Comparison of ENCODE assay signal across 9 mouse cellular contexts in genomic region chr13:31956584-31956983, GRCm38 (mm10).
DNase-seq lines count a peak whose midpoint lies in the region; ATAC-seq lines count a peak whose summit lies in the region.
"Had no signal": no experiment of that assay in that cellular context is flagged by ENCODE, and none has a peak within 500 bp of the region (broad histone marks: within the 10 kb centered on the region; RNA-seq: fewer than 3 reads in every experiment).

No protein-coding gene starts in this region.

- H3K4me3 ChIP-seq in midbrain, embryonic 11.5 days (ENCODE audit: low read depth, low read length), result no peak overlapping the region
- no peak overlapping the region for H3K4me3 ChIP-seq in midbrain, embryonic 15.5 days
- H3K4me3 ChIP-seq in embryonic facial prominence, embryonic 10.5 days, result no peak overlapping the region
- no peak overlapping the region for H3K4me3 ChIP-seq in hindbrain, embryonic 12.5 days
- H3K4me3 ChIP-seq: embryonic facial prominence, embryonic 15.5 days had no signal

- 79% methylated on average over 6 of the region's 6 CpGs for WGBS in midbrain, embryonic 11.5 days
- 81% methylated on average over 6 of the region's 6 CpGs for WGBS in midbrain, embryonic 15.5 days
- WGBS in embryonic facial prominence, embryonic 10.5 days, result 79% methylated on average over 6 of the region's 6 CpGs
- 80% methylated on average over 6 of the region's 6 CpGs for WGBS in hindbrain, embryonic 12.5 days

- DNase-seq in midbrain, embryonic 11.5 days (ENCODE audit: low spot score, missing footprints), result peak; percentile 47
- DNase-seq in NIH3T3 (ENCODE audit: low read depth), result peak; percentile 53
- DNase-seq in embryonic facial prominence, embryonic 10.5 days (ENCODE audit: low spot score), result peak; percentile 39
- DNase-seq in kidney, postnatal 36 days, result peak; percentile 60 to 88
- no peak for DNase-seq in cerebellum, postnatal 14 days

- no peak overlapping the region for H3K4me2 ChIP-seq in midbrain, embryonic 11.5 days
- H3K4me2 ChIP-seq in midbrain, embryonic 15.5 days, result no peak overlapping the region
- no peak overlapping the region for H3K4me2 ChIP-seq in hindbrain, embryonic 12.5 days (replicated peaks)
- H3K4me2 ChIP-seq: embryonic facial prominence, embryonic 15.5 days had no signal

- H3K9me3 ChIP-seq in midbrain, embryonic 11.5 days (ENCODE audit: control insufficient read depth, low read length), result no peaks in the 10 kb centered on the region
- H3K9me3 ChIP-seq in midbrain, embryonic 15.5 days, result no peaks in the 10 kb centered on the region
- H3K9me3 ChIP-seq in embryonic facial prominence, embryonic 10.5 days, result no peaks in the 10 kb centered on the region
- H3K9me3 ChIP-seq in hindbrain, embryonic 12.5 days (replicated peaks), result no peaks in the 10 kb centered on the region
- H3K9me3 ChIP-seq: embryonic facial prominence, embryonic 15.5 days had no signal

- H3K27me3 ChIP-seq in midbrain, embryonic 11.5 days (ENCODE audit: control insufficient read depth, insufficient read depth, low read length), result no peaks in the 10 kb centered on the region
- H3K27me3 ChIP-seq in midbrain, embryonic 15.5 days (replicated peaks), result no peaks in the 10 kb centered on the region
- no peaks in the 10 kb centered on the region for H3K27me3 ChIP-seq in embryonic facial prominence, embryonic 10.5 days (replicated peaks; ENCODE audit: low read depth, poor library complexity, severe bottlenecking)
- H3K27me3 ChIP-seq in hindbrain, embryonic 12.5 days, result no peaks in the 10 kb centered on the region
- H3K27me3 ChIP-seq: embryonic facial prominence, embryonic 15.5 days had no signal

- no peaks in the 10 kb centered on the region for H3K36me3 ChIP-seq in midbrain, embryonic 11.5 days (ENCODE audit: control insufficient read depth, insufficient read depth, low read length)
- no peaks in the 10 kb centered on the region for H3K36me3 ChIP-seq in midbrain, embryonic 15.5 days (replicated peaks)
- no peaks in the 10 kb centered on the region for H3K36me3 ChIP-seq in embryonic facial prominence, embryonic 10.5 days (replicated peaks)
- H3K36me3 ChIP-seq in hindbrain, embryonic 12.5 days, result no peaks in the 10 kb centered on the region
- H3K36me3 ChIP-seq: embryonic facial prominence, embryonic 15.5 days had no signal

- no peak overlapping the region for H3K27ac ChIP-seq in midbrain, embryonic 11.5 days (ENCODE audit: low read depth, low read length)
- no peak overlapping the region for H3K27ac ChIP-seq in midbrain, embryonic 15.5 days
- H3K27ac ChIP-seq in embryonic facial prominence, embryonic 10.5 days (replicated peaks), result no peak overlapping the region
- no peak overlapping the region for H3K27ac ChIP-seq in hindbrain, embryonic 12.5 days
- H3K27ac ChIP-seq: embryonic facial prominence, embryonic 15.5 days had no signal

- ATAC-seq in midbrain, embryonic 11.5 days (ENCODE audit: low FRiP score), result no peak
- ATAC-seq in midbrain, embryonic 15.5 days (replicated peaks), result no peak
- ATAC-seq in neutrophil, adult 5-6 weeks (ENCODE audit: extremely low read depth, insufficient number of reproducible peaks, low FRiP score, poor library complexity, severe bottlenecking), result 0 out of 2 replicates have a peak, but pooled peaks have one; percentile 16
- ATAC-seq in hindbrain, embryonic 12.5 days (ENCODE audit: low FRiP score), result no peak

- no peak overlapping the region for H3K9ac ChIP-seq in midbrain, embryonic 11.5 days (ENCODE audit: low read length)
- H3K9ac ChIP-seq in midbrain, embryonic 15.5 days, result no peak overlapping the region
- H3K9ac ChIP-seq in hindbrain, embryonic 12.5 days, result no peak overlapping the region
- H3K9ac ChIP-seq: embryonic facial prominence, embryonic 15.5 days had no signal

- H3K4me1 ChIP-seq in midbrain, embryonic 11.5 days (ENCODE audit: control insufficient read depth, insufficient read depth, low read length), result no peaks in the 10 kb centered on the region
- no peaks in the 10 kb centered on the region for H3K4me1 ChIP-seq in midbrain, embryonic 15.5 days
- peaks cover 42% of the 10 kb centered on the region for H3K4me1 ChIP-seq in embryonic facial prominence, embryonic 10.5 days
- 0 out of 2 replicates have a peak, but pooled peaks cover 8% of the 10 kb centered on the region for H3K4me1 ChIP-seq in hindbrain, embryonic 12.5 days

Comparison
In these comparisons a context has a peak if more than half of its experiments do, and no peak if none do; other contexts are left out.
1. DNase-seq: peak in midbrain, embryonic 11.5 days (single experiment), NIH3T3 (single experiment), embryonic facial prominence, embryonic 10.5 days (single experiment) and kidney, postnatal 36 days (2 of 2); none in cerebellum, postnatal 14 days (0 of 2).